Mouse (Mus musculus) brain, embryonic 14.5 days (tissue): ENCODE data around the gene Mrpl53.

ENCODE experiments used
- CTCF ChIP-seq: fragments of 200-500 bp; IDR thresholded peaks from 2 replicates; pipeline ENCODE4 v1.5.1; 2012; ENCODE audit warnings: inconsistent platforms, mild to moderate bottlenecking, moderate library complexity, borderline replicate concordance; ENCODE audit not compliant: insufficient read depth, insufficient read length; ENCODE audit errors: extremely low read depth
- POLR2A ChIP-seq: fragments of 200-500 bp; IDR thresholded peaks from 2 replicates; pipeline ENCODE4 v1.6.1; 2012; ENCODE audit warnings: mild to moderate bottlenecking, inconsistent platforms, borderline replicate concordance; ENCODE audit not compliant: poor library complexity, insufficient read depth, insufficient read length, severe bottlenecking; ENCODE audit errors: extremely low read depth

GRCm38 (mm10) chr6:83118825-83119733 is 10.2 kb downstream of the Mrpl53 start:
- TF ChIP-seq CTCF (no peak), POLR2A (no peak)
